7 mouse cellular contexts compared by ENCODE assay signal in the genomic region with DNA sequence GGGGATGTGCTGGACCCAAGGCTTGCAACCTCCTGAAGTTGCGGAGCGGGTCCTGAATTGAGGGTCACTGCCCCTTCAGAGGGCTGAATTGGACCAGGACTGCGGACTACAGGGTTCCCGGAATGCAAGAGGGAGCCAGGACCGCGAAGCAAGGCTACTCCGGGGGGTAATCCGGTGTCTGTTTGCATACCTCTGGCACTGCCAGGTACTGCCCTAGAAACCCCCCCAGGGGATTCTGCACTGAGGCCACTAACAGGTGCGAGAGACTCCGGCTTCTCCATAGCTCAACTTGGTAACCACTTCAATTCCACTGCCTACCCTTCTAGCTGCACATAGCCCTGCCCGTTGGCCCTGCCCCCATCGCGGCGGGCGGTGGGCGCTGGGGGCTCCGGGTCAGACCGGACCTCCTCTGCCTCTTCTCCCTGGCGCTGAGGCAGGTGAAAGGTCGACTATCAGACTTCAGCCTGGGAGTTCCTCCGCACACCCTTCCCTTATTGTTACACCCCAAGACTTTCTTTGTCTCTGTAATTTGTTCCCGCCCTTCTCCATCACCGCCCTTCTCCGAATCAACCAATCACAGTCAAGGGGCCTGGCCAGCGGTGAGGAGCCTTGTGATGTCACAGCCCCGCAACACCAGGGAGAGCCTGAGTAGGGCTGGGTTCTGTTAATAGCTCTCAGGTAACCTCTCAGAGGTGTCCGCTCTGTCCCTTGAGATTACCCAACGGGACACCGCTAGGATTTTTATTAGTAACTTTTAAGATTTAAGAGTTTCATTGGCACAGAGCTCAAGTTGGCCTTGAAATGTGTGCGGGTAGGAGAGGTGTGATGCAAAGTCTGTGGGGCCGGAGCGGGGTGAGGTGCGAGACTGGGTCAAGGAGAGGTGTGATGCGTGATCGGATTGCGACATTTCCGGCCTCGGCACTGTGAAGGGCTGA. TPM values are rescaled to one million over a fixed set of nuclear protein-coding genes. Genes with fewer than 3 reads are reported as not detected.
DNase-seq lines count a peak whose midpoint lies in the region; ATAC-seq and TF ChIP-seq lines count a peak whose summit lies in the region.

TSS of gene 2810408A11Rik (minus strand) at position 517 of the 935 bp plus-strand sequence.
TSS of gene Neurl4 (plus strand) at position 602 of the 935 bp plus-strand sequence.

- intact Hi-C loops in left cerebral cortex, postnatal 4 days (cut with DNase I) = no loop called here

- H3K9ac ChIP-seq in intestine, postnatal 0 days (ENCODE audit: low read depth, low read length) = peak within 1 kb of the TSS; percentile 65
- peak within 1 kb of the TSS; percentile 95 for H3K9ac ChIP-seq in midbrain, embryonic 12.5 days (replicated peaks)

- no peaks in the 10 kb centered on the region for H3K4me1 ChIP-seq in intestine, postnatal 0 days (replicated peaks; ENCODE audit: control insufficient read depth, insufficient read depth, low read length)
- peaks cover 27% of the 10 kb centered on the region for H3K4me1 ChIP-seq in midbrain, embryonic 12.5 days
- H3K4me1 ChIP-seq in small intestine, adult 2 months (ENCODE audit: control insufficient read depth, insufficient read depth, insufficient read length, low read length) = peaks cover 13% of the 10 kb centered on the region

- WGBS in intestine, postnatal 0 days = under 1% methylated on average over 38 of the region's 38 CpGs
- under 1% methylated on average over 38 of the region's 38 CpGs for WGBS in midbrain, embryonic 12.5 days
- WGBS in small intestine, adult 2 months = under 1% methylated on average over 38 of the region's 38 CpGs

- peaks cover 19% of the 10 kb centered on the region for H3K36me3 ChIP-seq in intestine, postnatal 0 days (ENCODE audit: control insufficient read depth, insufficient read depth)
- H3K36me3 ChIP-seq in midbrain, embryonic 12.5 days = peaks cover 28% of the 10 kb centered on the region
- peaks cover 16% of the 10 kb centered on the region for H3K36me3 ChIP-seq in small intestine, adult 2 months (ENCODE audit: control insufficient read depth, insufficient read depth, low read length)

- H3K4me2 ChIP-seq in intestine, postnatal 0 days (replicated peaks; ENCODE audit: low read depth) = peak within 1 kb of the TSS; percentile 98
- peak within 1 kb of the TSS; percentile 82 for H3K4me2 ChIP-seq in midbrain, embryonic 12.5 days (replicated peaks)

- peak; percentile 91 for DNase-seq in adrenal gland, postnatal 10 days
- DNase-seq in embryo, embryonic 9.5 days (ENCODE audit: extremely low spot score) = peak; percentile 94
- DNase-seq in gonadal fat pad, adult 2 months (ENCODE audit: low read depth) = peak; percentile 73
- DNase-seq in left cerebral cortex, postnatal 4 days = peak; percentile 91

- no peaks in the 10 kb centered on the region for H3K9me3 ChIP-seq in intestine, postnatal 0 days (ENCODE audit: control insufficient read depth)
- H3K9me3 ChIP-seq in midbrain, embryonic 12.5 days = no peaks in the 10 kb centered on the region

- peak; percentile 93 for ATAC-seq in intestine, postnatal 0 days
- ATAC-seq in midbrain, embryonic 12.5 days (ENCODE audit: low FRiP score, low read depth) = peak; percentile 91

- peak within 1 kb of the TSS; percentile 75 for H3K4me3 ChIP-seq in intestine, postnatal 0 days (ENCODE audit: low read depth, low read length)
- peak within 1 kb of the TSS; percentile 94 for H3K4me3 ChIP-seq in midbrain, embryonic 12.5 days
- peak within 1 kb of the TSS; percentile 87 for H3K4me3 ChIP-seq in small intestine, adult 2 months (ENCODE audit: low read depth, low read length)

- no peak for TF ChIP-seq CTCF in intestine, postnatal 0 days (IDR thresholded peaks at IDR 0.05; ENCODE audit: low read depth)
- TF ChIP-seq CTCF in small intestine, adult 2 months (IDR thresholded peaks at IDR 0.05; ENCODE audit: extremely low read depth, insufficient read length, insufficient replicate concordance, low read depth, low read length) = no peak

- peak; percentile 54; the same call in 1 of the 2 replicates for TF ChIP-seq POLR2A in small intestine, adult 2 months (IDR thresholded peaks at IDR 0.05; ENCODE audit: low read depth, low read length)

- peak within 1 kb of the TSS; percentile 89 for H3K27ac ChIP-seq in intestine, postnatal 0 days (ENCODE audit: low read depth, low read length)
- peak within 1 kb of the TSS; percentile 96 for H3K27ac ChIP-seq in midbrain, embryonic 12.5 days (replicated peaks)
- H3K27ac ChIP-seq in small intestine, adult 2 months (ENCODE audit: insufficient read depth, low read depth, low read length) = peak within 1 kb of the TSS; percentile 94

- H3K27me3 ChIP-seq in intestine, postnatal 0 days (replicated peaks; ENCODE audit: control insufficient read depth, insufficient read depth, low read length) = no peaks in the 10 kb centered on the region
- no peaks in the 10 kb centered on the region for H3K27me3 ChIP-seq in midbrain, embryonic 12.5 days
- H3K27me3 ChIP-seq in small intestine, adult 2 months (ENCODE audit: control insufficient read depth, insufficient read depth, low read length) = no peaks in the 10 kb centered on the region

RNA-seq across cellular contexts. Expression of gene 2810408A11Rik, which starts in this region (rescaled TPM):
- total RNA-seq in adrenal gland, postnatal 10 days (2021) = 1 to 10 TPM; 3.1 to 3.2 TPM
- polyA plus RNA-seq in gonadal fat pad, adult 2 months (2012; rRNA removed) = 5.4 and 5.9 TPM in 2 replicates
- 3.5 and 3.8 TPM in 2 replicates for polyA plus RNA-seq in intestine, postnatal 0 days (2015; fragmentation: Nextera tagmentation; extraction: Ambion mirVana)
- total RNA-seq in left cerebral cortex, postnatal 4 days (2021) = 10 to 100 TPM in 1 of 2 experiments, 1 to 10 TPM in 1; 8.3 to 10.7 TPM
- 21.8 and 23.2 TPM in 2 replicates for polyA plus RNA-seq in midbrain, embryonic 12.5 days (2016; fragmentation: Nextera tagmentation; extraction: Ambion mirVana)
- polyA plus RNA-seq in small intestine, adult 2 months (2012; rRNA removed) = 1.8 and 2.6 TPM in 2 replicates

RNA-seq across cellular contexts. Expression of gene Neurl4, which starts in this region (rescaled TPM):
- total RNA-seq in adrenal gland, postnatal 10 days (2021) = 10 to 100 TPM; 33.6 to 48.1 TPM
- polyA plus RNA-seq in gonadal fat pad, adult 2 months (2012; rRNA removed) = 42.3 and 45.0 TPM in 2 replicates
- polyA plus RNA-seq in intestine, postnatal 0 days (2015; fragmentation: Nextera tagmentation; extraction: Ambion mirVana) = 9.7 and 10.3 TPM in 2 replicates
- 100 to 1,000 TPM; 157 to 165 TPM for total RNA-seq in left cerebral cortex, postnatal 4 days (2021)
- polyA plus RNA-seq in midbrain, embryonic 12.5 days (2016; fragmentation: Nextera tagmentation; extraction: Ambion mirVana) = 17.4 and 19.3 TPM in 2 replicates
- 17.3 and 23.9 TPM in 2 replicates for polyA plus RNA-seq in small intestine, adult 2 months (2012; rRNA removed)

Comparison
In these comparisons a context has a peak if more than half of its experiments do, and no peak if none do; other contexts are left out.
1. Peak in every context shown above with its lines: DNase-seq, ATAC-seq, H3K4me3 ChIP-seq and H3K27ac ChIP-seq.